Mouse (Mus musculus) 3134 (cell line): ENCODE data around the gene Syk.
A peak's percentile ranks its signal among the peaks of the same experiment; 100 is the strongest.

ENCODE experiments used
- DNase-seq: peaks from one replicate; pipeline ENCODE4 v3.0.0-alpha.2; 2011; ENCODE audit warnings: low spot score; ENCODE audit not compliant: insufficient read length; ENCODE audit errors: extremely low read depth

Gene Syk

DNA sequence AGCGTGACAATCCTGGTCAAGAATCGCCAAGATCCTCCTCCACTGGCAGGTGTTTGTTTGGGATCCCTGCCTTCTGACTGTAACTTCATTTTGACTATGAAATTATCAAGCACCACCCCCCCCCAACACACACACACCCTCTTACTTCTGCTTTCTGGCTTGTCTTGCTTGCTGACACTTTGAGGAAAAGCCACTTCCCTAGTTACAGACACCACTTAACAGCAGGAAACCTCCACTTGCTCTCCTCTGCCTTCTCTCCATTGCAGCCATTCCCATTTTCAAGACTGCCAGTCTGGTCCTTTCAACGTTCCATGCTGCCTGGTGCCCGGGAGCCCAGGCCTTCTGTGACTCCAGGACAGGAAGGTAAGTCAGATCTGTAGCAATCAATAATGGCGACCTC lies 13.7 kb downstream of the Syk start:
- no peak for DNase-seq

DNA sequence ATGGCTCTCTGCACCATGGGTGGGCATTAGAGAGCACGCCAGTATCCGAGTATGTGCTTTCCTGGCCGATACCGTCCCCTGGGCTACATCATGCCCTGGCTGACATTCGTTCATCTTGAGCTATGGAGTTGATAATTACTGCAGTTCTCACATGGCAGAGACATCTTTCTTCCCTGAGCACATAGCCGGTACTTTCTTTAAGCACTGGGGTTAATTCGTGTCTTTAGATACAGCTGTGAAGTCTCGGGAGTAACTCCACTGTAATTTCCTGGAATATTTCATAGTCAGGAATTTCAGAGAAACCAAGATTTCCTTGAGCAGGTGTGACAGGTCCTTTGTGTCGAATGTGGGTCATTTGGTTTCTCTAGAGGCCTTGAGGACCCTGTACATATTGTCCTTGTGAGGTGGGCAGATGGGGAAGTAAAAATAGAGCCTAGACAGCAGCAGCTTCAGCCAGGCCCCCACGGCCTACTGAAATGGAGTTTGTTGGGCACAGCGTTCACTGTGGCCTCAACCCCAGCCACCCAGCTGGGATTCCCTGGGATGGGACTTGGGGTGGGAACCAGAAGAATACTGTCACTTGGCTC lies 14.2 kb downstream of the Syk start:
- DNase-seq, result no peak

DNA sequence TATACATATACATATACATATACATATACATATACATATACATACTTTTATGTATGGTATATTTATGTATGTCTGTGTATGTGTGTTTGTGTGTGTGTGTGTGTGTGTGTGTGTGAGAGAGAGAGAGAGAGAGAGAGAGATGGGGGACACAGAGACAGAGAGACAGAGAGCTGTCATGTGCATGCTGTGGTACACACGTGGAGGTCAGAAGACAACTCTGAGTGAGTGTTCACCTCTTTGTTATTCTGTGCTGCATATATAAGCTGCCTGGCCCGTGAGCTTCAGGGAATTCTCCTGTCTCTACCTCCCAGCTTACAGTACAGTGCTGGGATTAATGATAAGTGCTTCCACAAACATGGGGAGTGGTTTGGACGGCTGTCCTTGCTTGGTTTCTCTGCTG lies 15.3 kb downstream of the Syk start:
- no peak for DNase-seq

DNA sequence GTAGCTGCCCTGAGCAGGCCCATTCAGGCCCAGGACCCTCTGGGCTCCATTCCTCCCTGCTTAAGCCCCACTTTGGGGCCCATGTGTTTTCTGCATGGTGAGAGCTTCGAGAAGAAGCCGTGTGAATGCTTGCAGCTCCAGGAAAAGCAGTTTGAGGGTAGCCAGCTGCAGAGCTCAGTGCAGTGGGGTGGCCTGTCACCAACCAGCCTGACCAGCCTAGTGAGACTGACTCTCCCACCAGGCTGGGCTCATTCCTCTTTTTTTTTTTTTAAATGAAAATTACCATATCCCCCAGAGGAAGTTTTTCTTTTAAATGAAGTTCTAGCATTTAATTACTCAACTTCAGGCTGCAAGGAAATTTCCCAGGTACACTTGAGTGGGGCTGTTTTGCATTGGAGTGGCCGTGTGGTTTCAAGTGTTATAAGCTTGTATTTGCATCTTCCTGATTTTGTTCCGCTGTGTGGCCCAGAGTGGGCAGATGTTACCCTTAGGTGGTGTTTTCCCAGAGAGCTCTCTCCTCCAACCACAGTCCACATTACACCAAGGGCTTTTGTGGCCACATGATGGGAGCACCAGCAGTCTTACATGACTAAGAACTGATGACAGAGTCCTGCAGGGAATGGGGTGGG lies 17.2 kb downstream of the Syk start:
- no peak for DNase-seq

DNA sequence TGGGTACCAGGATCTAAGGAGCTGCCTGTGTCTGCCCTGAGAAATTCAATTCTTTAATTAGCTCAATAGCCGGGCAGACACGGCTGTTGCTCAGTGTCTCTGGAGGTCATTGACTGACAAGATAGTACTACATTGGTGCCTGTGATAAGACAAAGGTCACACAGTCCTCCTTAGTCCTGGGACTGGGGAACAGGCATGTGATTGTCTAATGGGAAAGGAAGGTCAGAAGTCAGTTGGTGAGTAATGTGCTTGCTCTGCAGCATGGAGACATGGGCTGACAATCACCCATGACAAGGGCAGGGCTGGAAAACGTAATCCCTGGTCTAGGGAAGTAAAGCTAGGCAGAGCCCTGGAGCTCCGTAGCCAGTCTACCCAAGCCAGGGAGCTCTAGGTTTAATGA lies 19.8 kb downstream of the Syk start:
- no peak for DNase-seq

DNA sequence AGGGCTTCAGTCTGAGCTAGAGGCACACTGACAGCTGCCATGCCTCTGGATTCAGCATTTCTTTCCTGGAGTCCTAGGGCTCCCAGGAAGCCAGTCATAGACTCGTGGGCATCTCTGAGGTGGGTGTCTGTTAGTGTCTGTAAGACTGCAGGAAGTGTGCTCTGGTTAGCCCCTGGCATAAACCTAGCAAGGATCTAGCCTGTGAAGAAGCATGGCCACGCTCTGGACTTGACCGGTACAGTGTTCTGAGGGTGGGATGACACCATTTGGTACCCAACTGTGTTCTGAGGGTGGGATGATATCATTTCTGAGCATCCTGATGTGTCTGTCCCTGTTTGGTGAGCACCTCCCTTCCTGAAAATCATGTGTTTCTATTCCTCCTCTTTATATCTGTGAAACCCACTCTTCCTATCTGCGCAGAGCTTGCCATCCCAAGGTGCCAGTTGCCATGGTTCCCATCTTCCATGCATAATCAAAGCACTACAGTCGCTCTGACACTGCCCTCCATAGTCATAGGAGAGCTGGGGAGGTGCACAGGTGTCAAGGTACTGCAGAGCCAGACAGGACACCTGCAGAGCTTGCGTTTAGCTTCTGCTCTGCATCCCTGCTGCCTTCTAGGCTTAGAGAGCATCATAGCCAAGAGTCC lies 20.9 kb downstream of the Syk start:
- no peak for DNase-seq

DNA sequence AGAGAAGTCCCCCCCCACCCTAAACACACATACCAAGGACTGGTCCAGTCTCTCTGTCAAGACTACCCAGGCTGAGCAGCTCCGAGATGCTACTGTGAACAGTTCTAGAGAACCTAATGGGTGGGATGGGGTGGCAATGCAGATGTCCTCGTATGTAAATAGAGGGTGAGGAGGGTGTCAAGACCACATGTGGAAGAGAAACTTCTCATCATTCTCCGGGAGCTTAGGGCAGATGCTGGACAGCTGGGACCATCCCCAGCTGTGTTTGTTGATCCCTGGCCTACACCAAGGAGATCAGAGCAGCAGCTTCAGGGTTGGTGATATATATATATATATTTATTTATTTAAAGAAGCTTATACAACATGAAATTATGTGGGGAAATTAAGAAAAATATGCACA lies 22.0 kb downstream of the Syk start:
- DNase-seq, result no peak

DNA sequence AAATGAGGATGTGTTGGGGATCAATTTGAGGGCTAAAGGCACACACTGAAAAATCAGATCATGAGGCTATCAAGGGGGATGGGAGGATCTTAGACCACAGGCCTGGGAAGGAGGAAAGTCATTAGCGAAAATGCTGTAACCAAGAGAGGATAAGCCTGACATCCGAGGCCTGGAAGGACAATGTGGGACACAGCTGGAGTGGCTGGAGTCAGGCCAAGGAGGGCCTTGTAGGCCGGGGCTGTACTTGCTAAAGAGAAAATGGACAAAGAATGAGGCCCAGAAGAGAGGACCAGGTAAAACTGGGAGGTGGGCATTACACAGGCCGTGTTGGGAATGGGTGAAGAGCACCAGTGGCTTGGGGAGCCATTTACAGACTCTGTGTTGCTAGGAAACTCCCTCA lies 22.9 kb downstream of the Syk start:
- no peak for DNase-seq

DNA sequence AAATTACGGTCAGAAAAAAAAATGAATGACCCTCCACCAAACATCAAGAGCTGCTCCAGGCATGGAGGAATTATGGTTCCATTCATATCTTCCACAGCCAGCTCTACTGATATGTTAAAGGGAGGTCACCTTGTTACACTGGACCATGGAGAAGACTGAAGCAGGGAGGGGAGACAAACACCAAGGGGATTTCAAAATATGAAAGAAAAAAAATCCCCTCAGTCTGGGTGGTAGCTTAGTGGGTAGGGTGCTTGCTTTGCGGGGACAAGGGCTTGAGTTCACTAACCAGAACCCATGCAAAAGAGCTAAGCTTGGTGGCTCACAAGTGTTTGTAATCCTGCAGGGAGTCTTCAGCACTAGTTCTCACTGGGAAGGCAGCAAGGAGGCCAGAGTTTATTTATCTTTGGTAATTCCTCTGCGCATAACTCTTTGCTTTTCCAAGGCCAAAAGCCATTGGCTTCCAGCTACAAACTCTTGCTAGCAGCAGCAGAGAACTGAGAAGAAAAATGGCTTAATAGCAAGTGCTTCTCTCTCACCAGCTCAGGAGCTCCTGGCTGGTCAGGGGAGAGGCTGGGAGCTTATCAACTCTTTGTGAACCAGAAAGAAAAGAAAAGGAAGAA lies 23.8 kb downstream of the Syk start:
- no peak for DNase-seq

DNA sequence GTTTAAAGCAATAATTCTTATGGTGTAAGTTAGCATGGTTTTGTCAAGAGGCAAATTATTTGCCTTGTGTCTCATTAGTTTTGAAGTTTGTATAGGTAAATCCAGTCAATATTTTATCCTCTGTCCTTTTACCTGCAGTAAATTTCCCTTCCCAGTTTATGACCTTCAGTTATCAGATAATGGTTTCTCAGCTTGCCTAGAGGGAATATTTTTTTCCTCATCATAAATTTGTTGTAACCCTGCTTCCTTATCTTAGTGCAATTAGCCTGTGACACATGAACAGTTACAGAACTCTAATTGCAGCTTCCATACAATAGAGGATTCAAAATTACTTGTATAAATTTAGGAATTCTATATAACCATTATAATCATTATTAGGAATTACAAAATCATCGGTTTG lies 25.0 kb downstream of the Syk start:
- DNase-seq, result no peak

DNA sequence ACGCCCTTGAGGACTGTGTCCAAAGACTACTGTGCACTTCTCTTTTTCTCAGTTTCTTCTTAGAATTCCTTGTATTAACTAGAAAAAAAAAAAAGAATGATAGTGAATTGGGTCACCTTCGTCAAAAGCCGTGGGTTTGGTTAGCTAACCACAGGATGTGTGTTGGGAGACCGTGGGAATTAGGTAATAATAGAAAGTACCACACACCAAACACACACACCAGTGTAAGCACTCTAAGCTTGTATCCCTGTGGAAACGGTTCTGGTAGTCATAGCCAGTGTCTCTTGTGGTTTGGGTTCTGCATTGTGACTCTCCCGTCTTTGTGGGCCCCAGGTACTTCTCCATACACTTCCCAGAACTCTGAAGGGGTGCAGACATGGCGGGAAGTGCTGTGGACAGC lies 27.5 kb downstream of the Syk start:
- DNase-seq, result no peak

DNA sequence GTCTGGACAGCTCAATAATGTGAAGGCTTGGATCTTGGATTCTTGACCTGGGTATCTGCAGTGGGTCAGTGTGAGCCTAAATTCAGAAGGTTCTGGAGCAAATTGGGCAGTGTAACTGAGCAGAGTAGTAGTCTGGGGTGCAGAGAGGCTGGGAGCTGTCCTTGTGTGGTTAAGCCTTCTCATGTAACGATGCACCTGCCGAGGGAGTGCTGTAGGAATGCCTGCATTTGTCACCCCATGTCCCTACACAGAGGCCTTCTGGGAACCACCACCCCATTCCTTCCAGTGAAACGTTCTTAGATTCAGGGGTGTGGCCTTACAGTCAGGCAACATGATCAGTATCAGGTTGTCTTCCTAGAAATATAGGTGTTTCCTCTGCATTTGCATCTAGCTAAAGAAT lies 30.3 kb downstream of the Syk start:
- DNase-seq, result no peak

DNA sequence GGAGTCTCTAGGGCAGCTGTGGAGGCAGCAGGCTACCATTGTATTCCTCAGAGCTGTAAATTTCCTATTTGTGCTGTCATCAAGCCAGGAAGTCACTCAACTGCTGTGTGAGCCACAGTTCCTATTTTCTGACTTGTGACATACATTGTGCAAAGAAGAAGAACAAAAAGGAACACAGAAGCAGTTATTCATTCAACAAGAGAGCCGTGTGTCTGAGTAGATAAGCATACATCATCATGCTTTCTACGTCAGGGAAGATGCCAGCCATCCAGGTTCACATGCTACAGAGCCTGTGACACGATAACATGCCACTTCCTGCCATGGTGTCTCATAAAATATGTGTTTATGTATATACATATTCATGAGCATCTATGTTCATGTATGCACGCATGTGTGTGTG lies 32.1 kb downstream of the Syk start:
- no peak for DNase-seq

DNA sequence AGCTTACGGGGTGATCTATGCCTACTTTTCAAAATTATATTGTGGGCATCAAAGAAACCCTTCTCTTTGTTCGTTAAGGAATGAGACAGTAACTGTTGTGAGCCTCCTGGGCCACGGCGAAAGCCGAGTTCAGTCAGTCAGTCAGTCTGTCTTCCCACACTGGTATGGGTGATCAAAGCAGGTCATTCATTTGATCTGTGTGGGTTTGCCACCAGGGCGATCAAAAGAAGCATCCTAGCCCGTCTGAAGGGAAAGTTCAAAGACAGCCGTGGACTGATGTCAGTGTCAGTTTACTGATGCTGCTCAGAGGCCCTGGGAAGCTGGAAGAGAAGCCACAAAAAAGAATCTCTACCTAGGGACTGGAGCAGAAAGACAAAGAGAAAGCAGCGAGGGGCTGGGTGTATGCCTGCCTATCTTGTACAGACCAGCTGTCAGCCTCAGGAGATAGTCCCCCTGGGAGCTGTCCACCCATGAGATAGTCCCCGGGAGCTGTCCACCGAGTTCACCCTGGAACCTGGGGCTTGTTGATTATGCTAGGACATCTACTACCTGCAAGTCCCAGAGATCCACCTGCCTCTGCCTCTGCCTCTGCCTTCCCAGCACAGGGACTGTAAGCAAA lies 34.2 kb downstream of the Syk start:
- no peak for DNase-seq

DNA sequence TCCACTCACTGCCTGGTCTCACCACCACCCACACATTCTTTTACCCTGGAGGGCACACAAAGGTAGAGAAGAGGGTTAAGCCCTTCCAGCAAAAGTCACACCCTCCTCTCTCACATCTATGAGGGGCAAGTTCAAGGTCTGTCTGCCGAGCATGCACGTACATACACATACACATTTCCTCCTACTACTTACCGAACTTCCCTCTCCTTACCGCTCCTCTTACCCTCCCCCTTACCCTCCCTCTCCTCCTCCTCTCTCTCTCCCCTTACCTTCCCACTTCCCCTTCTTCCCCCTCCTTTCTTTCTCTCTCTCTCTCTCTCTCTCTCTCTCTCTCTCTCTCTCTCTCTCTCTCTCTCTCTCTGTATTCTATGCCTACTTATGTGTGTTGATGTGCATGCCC lies 35.6 kb downstream of the Syk start:
- no peak for DNase-seq

DNA sequence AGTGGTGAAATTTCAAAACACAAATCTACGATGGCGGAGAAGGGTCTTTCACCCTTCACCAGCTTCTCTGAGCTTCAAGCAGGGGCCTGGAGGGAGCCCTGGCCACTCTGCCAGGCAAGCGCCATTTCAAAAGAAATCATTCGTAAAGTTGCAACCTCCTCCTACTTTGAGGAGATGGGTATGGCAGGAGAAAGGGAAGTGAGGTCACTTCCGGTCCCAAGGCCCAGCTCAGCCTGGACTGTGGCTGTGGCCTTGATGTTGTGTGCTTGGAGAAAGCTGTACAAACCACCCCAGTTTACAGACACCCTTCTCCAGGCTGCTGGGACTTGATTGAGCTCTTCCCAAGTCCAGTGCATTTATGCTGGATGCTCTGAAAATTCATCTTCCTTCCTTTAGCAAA lies 36.5 kb downstream of the Syk start:
- no peak for DNase-seq

DNA sequence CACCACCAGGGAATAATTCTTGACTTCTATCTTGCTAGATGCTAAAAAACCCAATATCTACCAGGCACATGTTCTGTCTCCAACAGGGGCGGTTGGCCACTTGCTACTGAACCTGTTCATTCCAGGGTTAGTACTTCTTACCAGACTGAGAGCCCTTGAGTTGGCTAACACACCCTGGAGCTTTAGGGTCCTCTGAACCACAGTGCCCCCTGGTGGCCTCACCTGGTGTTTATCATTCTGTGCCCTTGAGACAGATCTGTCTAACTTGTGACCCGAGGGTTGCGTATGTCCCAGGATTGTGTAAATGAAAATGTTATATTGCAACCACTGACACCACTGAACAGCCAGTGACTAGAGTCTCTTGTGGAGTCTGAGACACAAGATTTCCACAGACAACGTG lies 41.1 kb downstream of the Syk start:
- DNase-seq, result peak; percentile 28

DNA sequence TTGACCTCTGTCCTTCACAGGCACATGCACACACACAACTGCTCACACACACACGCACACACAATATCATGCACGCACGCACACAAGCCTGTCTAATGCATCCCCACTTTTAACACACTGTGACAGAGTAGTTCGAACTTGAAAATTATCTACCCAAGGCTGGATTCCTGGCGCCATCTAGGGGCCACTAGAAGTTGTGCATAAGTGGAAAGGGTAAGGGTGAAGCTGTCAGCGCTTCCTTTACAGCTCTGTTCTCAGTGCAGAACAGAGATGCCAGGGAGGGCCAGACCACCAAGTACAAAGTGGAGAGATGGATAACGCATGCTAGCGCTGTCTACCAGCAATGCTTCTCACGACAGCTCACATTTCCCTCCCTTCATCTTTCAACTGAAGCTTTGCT lies 45.6 kb downstream of the Syk start:
- DNase-seq, result peak; percentile 38

DNA sequence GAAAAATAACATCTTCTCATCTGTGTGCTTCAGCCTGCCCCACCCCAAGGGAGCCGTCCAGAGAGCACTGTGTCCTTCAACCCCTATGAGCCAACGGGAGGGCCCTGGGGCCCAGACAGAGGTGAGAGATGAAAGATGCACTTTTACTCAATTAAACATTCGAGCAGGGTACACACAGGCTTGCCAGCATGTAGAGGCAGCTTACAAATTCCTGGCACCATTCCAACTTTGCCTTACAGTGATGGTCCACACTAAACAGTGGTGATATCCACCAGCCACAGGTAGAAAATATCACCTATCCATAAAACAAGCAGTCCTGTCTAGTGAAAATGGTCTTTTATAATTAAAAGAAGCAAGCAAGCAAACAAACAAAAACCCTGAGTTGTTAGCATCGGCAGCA lies 48.7 kb downstream of the Syk start:
- no peak for DNase-seq

DNA sequence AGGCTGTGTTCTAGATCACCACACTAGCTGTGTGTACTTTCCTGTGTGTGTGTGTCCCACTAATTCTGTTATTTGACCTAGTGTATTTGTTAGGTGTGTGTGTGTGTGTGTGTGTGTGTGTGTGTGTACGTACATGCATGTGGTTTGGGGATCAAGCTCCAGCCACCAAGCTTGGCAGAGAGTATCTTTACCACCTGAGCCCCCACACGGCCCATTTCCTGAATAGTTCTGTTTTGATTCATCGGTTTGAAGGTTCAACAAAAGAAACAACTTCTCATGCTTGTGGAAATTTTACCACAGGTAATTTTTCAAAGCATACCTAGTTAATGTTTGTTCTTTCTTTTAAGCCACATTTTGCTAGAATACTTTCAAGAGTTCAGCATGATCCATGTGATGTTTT lies 52.5 kb downstream of the Syk start:
- DNase-seq, result no peak

DNA sequence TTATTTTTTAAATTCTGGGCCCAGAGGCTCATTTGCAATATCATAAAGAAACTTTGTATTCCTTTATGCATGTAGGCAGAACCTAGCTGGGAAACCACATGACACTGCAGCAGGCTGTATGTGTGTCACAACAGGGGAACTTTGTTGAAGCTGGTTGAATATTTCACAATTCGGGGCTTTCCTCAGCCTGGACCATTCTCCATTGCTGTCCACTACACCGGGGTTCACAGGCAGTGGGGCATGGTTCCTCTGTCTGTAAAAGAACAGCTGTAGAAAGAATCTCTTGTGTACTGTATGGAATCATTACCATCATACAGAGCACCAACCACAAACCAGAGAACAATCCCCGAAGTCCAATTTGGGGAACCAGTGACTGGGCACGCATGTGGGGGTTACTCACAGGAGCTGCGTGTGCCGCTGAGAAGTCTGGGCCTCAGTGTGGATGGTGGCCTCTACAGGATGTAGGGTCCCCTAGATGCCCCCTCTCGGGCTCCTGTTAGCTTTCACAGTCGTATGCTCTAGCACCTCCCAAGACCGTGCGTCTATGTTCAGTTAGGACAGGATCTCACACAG lies 53.3 kb downstream of the Syk start:
- no peak for DNase-seq
